Mouse (Mus musculus) MEL (cell line): ENCODE measurements around the gene Prps1l3.

Experiments used
- CTCF ChIP-seq, 3 experiments: IDR thresholded peaks in 2 of 3; conservative IDR thresholded peaks in 1 of 3; 2 replicates each; pipeline ENCODE4 v1.5.1; 2011 to 2012; ENCODE audit warnings: low read length in 3 of 3, low read depth in 2 of 3, mild to moderate bottlenecking in 2 of 3, improper control_type of control experiment in 1 of 3, inconsistent platforms in 1 of 3, mixed read lengths in 1 of 3, moderate library complexity in 1 of 3; ENCODE audit not compliant: control insufficient read depth in 1 of 3, insufficient read depth in 1 of 3, poor library complexity in 1 of 3, severe bottlenecking in 1 of 3
- ELF1 ChIP-seq: IDR thresholded peaks from 2 replicates; pipeline ENCODE4 v1.6.1; 2014; ENCODE audit warnings: low read depth, mild to moderate bottlenecking, inconsistent platforms, low read length, improper control_type of control experiment, moderate library complexity
- EP300 ChIP-seq, 2 experiments: IDR thresholded peaks; 2 replicates each; pipeline ENCODE4 v1.6.1; 2011; ENCODE audit warnings: improper control_type of control experiment in 2 of 2, low read length in 2 of 2, low read depth in 1 of 2, mild to moderate bottlenecking in 1 of 2
- MAX ChIP-seq: IDR thresholded peaks from 2 replicates; pipeline ENCODE4 v1.6.1; 2011; ENCODE audit warnings: low read length, improper control_type of control experiment
- MXI1 ChIP-seq: IDR thresholded peaks from 2 replicates; pipeline ENCODE4 v1.6.1; 2011; ENCODE audit warnings: mild to moderate bottlenecking, low read depth, low read length, improper control_type of control experiment
- MYB ChIP-seq: IDR thresholded peaks from 2 replicates; pipeline ENCODE4 v1.6.1; 2011; ENCODE audit warnings: mild to moderate bottlenecking, low read depth, low read length, improper control_type of control experiment
- NELFE ChIP-seq: IDR thresholded peaks from 2 replicates; pipeline ENCODE4 v1.6.1; 2011; ENCODE audit warnings: low read depth, low read length, improper control_type of control experiment
- POLR2A ChIP-seq, 2 experiments: IDR thresholded peaks; 2 replicates each; pipeline ENCODE4 v1.6.1; 2011 to 2012; ENCODE audit warnings: low read length in 2 of 2, mild to moderate bottlenecking in 2 of 2, control low read depth in 1 of 2, improper control_type of control experiment in 1 of 2, low read depth in 1 of 2, moderate library complexity in 1 of 2; ENCODE audit not compliant: control insufficient read depth in 1 of 2, insufficient read depth in 1 of 2, poor library complexity in 1 of 2
- RAD21 ChIP-seq: IDR thresholded peaks from 2 replicates; pipeline ENCODE4 v1.6.1; 2011; ENCODE audit warnings: mild to moderate bottlenecking, low read depth, low read length, improper control_type of control experiment
- ZKSCAN1 ChIP-seq: IDR thresholded peaks from 2 replicates; pipeline ENCODE4 v1.6.1; 2012; ENCODE audit warnings: low read depth, mild to moderate bottlenecking, inconsistent platforms, low read length, improper control_type of control experiment, moderate library complexity
- ZNF384 ChIP-seq: IDR thresholded peaks from 2 replicates; pipeline ENCODE4 v1.6.1; 2012; ENCODE audit warnings: low read depth, mild to moderate bottlenecking, inconsistent platforms, low read length, improper control_type of control experiment

- TF ChIP-seq MAX (no peak), POLR2A (IDR thresholded peaks at IDR 0.05; ENCODE audit: control insufficient read depth in 1 of 2, insufficient read depth in 1 of 2, low read depth in 1 of 2, low read length in 2 of 2, poor library complexity in 1 of 2) (no peak), ELF1 (no peak), CTCF (IDR thresholded peaks at IDR 0.05 in 2 of 3, conservative IDR thresholded peaks at IDR 0.05 in 1 of 3; ENCODE audit: control insufficient read depth in 1 of 3, insufficient read depth in 1 of 3, low read depth in 2 of 3, low read length in 3 of 3, poor library complexity in 1 of 3, severe bottlenecking in 1 of 3) (no peak), ZNF384 (no peak), NELFE (no peak), MXI1 (no peak), RAD21 (no peak), MYB (no peak), ZKSCAN1 (no peak), EP300 (IDR thresholded peaks at IDR 0.05; ENCODE audit: low read depth in 1 of 2, low read length in 2 of 2) (no peak)
Observed at GRCm38 (mm10) chr12:57199427-57199826, 30.8 kb upstream of the Prps1l3 start.
